Mouse (Mus musculus) right cerebral cortex, postnatal 25 days (tissue): ENCODE measurements around the gene Lrrc56.
A peak's percentile ranks its signal among the peaks of the same experiment; 100 is the strongest.

Experiments
- DNase-seq: peaks from one replicate; pipeline ENCODE4 v3.0.0; 2022

The Lrrc56 gene

GRCm38 (mm10) chr7:141193948-141194347 is at the start of gene Lrrc56, which contains the start of gene Hras:
Gene Lrrc56 (plus strand): TSS chr7:141194157.
Gene Hras (minus strand): TSS chr7:141194005.
- DNase-seq, result peak; percentile 99

- DNase-seq, result no peak
Measured at GRCm38 (mm10) chr7:141144650-141145049, 49.3 kb upstream of the Lrrc56 start.

GRCm38 (mm10) chr7:141145403-141145802 is 48.6 kb upstream of the Lrrc56 start:
- DNase-seq, result no peak

GRCm38 (mm10) chr7:141146043-141146595 is 47.8 kb upstream of the Lrrc56 start:
- no peak for DNase-seq

- DNase-seq, result no peak
Measured at GRCm38 (mm10) chr7:141147044-141147443, 46.9 kb upstream of the Lrrc56 start.

GRCm38 (mm10) chr7:141148639-141149038 is 45.3 kb upstream of the Lrrc56 start:
- DNase-seq, result no peak

GRCm38 (mm10) chr7:141155362-141155761 is 38.6 kb upstream of the Lrrc56 start:
- no peak for DNase-seq

- no peak for DNase-seq
Measured at GRCm38 (mm10) chr7:141164397-141164796, 29.6 kb upstream of the Lrrc56 start.

GRCm38 (mm10) chr7:141164850-141165249 is 29.1 kb upstream of the Lrrc56 start:
- DNase-seq, result no peak

GRCm38 (mm10) chr7:141167901-141168517 is 25.9 kb upstream of the Lrrc56 start:
- DNase-seq, result no peak

GRCm38 (mm10) chr7:141168518-141168953 is 25.4 kb upstream of the Lrrc56 start:
- DNase-seq, result peak; percentile 61

- DNase-seq, result no peak
Measured at GRCm38 (mm10) chr7:141169300-141169699, 24.7 kb upstream of the Lrrc56 start.

- DNase-seq, result no peak
Measured at GRCm38 (mm10) chr7:141169866-141170265, 24.1 kb upstream of the Lrrc56 start.

- DNase-seq, result peak; percentile 92
Measured at GRCm38 (mm10) chr7:141172116-141173006, 21.6 kb upstream of the Lrrc56 start, which contains the start of gene Rnh1. Gene Rnh1 (minus strand): TSS chr7:141172857.

- no peak for DNase-seq
Measured at GRCm38 (mm10) chr7:141173323-141173850, 20.6 kb upstream of the Lrrc56 start.

GRCm38 (mm10) chr7:141175068-141175467 is 18.9 kb upstream of the Lrrc56 start:
- no peak for DNase-seq

- peak; percentile 78 for DNase-seq
Measured at GRCm38 (mm10) chr7:141176173-141176572, 17.8 kb upstream of the Lrrc56 start.

- no peak for DNase-seq
Measured at GRCm38 (mm10) chr7:141188194-141188593, 5.8 kb upstream of the Lrrc56 start.

- no peak for DNase-seq
Measured at GRCm38 (mm10) chr7:141188733-141189132, 5.2 kb upstream of the Lrrc56 start.

- no peak for DNase-seq
Measured at GRCm38 (mm10) chr7:141190220-141190619, 3.7 kb upstream of the Lrrc56 start.

GRCm38 (mm10) chr7:141191036-141191435 is 2.9 kb upstream of the Lrrc56 start:
- no peak for DNase-seq

GRCm38 (mm10) chr7:141191796-141192685 is 1.9 kb upstream of the Lrrc56 start:
- no peak for DNase-seq
